Mouse (Mus musculus) neural tube, embryonic 15.5 days (tissue): ENCODE results near the gene Arhgap8. TPM values are rescaled to one million over a fixed set of nuclear protein-coding genes. Genes with fewer than 3 reads are reported as not detected.
"Not testable (repeated sequence)": the region's sequence is repeated elsewhere in the genome, so short reads cannot be mapped to it uniquely, and the experiment has no call there.

Experiments
- ATAC-seq: fragments of 200-750 bp; cut with Nextera tagmentation; 2 replicates; pipeline ENCODE4 v1.8.0; 2017; ENCODE audit warnings: mild to moderate bottlenecking, moderate TSS enrichment, moderate library complexity; ENCODE audit not compliant: low FRiP score
- H3K27ac ChIP-seq: fragments of 300-500 bp; sonication (generic); replicated peaks from 2 replicates; pipeline ENCODE4 v1.5.1; 2015; ENCODE audit warnings: mild to moderate bottlenecking, inconsistent platforms
- H3K27me3 ChIP-seq: fragments of 300-500 bp; sonication (generic); replicated peaks from 2 replicates; pipeline ENCODE4 v1.6.1; 2015; ENCODE audit warnings: inconsistent platforms
- H3K36me3 ChIP-seq: fragments of 300-500 bp; sonication (generic); 2 replicates; pipeline ENCODE4 v1.6.1; 2015; ENCODE audit warnings: inconsistent platforms
- H3K4me1 ChIP-seq: fragments of 300-500 bp; sonication (generic); 2 replicates; pipeline ENCODE4 v1.6.1; 2015; ENCODE audit warnings: inconsistent platforms
- H3K4me2 ChIP-seq: fragments of 300-500 bp; sonication (generic); 2 replicates; pipeline ENCODE4 v1.6.1; 2015; ENCODE audit warnings: inconsistent platforms, mild to moderate bottlenecking, moderate library complexity
- H3K4me3 ChIP-seq: fragments of 300-500 bp; sonication (generic); replicated peaks from 2 replicates; pipeline ENCODE4 v1.5.1; 2015; ENCODE audit warnings: mild to moderate bottlenecking, inconsistent platforms
- H3K9ac ChIP-seq: fragments of 300-500 bp; sonication (generic); replicated peaks from 2 replicates; pipeline ENCODE4 v1.6.1; 2015; ENCODE audit warnings: mild to moderate bottlenecking, inconsistent platforms
- H3K9me3 ChIP-seq: fragments of 300-500 bp; sonication (generic); replicated peaks from 2 replicates; pipeline ENCODE4 v1.6.1; 2016; ENCODE audit warnings: inconsistent platforms
- whole genome bisulfite sequencing: fragments of 180-500 bp; shearing (Covaris S2); methylation state at CpG from one replicate; pipeline ENCODE4 v1.1.7; 2015; ENCODE audit warnings: mixed read lengths; 5-methylcytosine and 5-hydroxymethylcytosine counted together
- polyA plus RNA-seq: library from polyadenylated mRNA; unstranded; fragments of >200 nt; fragmentation: Nextera tagmentation; extraction: Ambion mirVana; gene quantifications from 2 replicates; pipeline ENCODE4 v1.2.1, GENCODE M21; 2015

Gene Arhgap8
- polyA plus RNA-seq, 1 experiment from 2014 or later, result 2.0 TPM

DNA sequence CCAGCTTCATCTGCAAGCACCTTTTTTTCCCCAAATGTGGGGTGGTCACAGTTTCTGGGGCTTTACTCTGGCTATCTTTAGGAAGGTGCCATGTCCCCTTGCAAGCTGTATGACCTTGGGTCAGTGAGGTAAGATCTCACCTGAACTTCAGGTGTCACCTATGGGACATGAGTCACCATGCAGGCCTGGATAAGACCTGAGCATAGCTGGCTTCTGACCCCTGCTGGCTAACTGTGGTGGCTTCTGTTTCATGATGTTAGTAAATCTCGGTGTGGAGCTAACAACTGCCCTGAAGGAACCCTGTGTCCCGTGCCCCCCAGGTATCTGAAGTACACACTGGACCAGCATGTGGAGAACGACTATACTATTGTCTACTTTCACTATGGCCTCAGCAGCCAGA is 21.7 kb downstream of the Arhgap8 start:
- WGBS, result 77% methylated on average over 3 of the region's 3 CpGs
- Histone ChIP-seq H3K4me2 (no peak overlapping the region), H3K27ac (no peak overlapping the region), H3K36me3 (no peaks in the 10 kb centered on the region), H3K9me3 (0 out of 2 replicates have a peak, but pooled peaks cover 3% of the 10 kb centered on the region), H3K9ac (no peak overlapping the region), H3K4me3 (no peak overlapping the region), H3K4me1 (peaks cover 7% of the 10 kb centered on the region), H3K27me3 (no peaks in the 10 kb centered on the region)
- ATAC-seq, result no peak

DNA sequence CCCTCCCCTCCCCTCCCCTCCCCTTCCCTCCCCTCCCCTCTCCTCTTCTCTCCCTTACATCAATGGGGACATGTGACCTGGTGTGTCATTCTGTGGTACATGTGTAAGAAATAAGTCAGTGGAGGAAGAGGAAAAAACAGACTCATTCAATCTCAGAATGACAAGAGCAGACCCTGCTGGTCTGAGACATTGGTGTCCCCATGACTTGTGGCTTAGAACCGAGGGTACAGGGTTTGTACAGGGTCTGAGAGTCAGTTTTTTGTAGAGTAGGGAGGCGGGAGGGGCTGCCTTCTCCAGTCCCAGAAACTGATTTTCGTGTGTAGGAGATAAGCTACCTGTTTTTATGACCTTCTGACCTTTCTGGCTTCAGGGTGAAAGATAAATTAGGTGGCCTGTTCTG is 23.5 kb downstream of the Arhgap8 start:
- no peak for ATAC-seq
- 22% methylated on average over 3 of the region's 3 CpGs for WGBS

DNA sequence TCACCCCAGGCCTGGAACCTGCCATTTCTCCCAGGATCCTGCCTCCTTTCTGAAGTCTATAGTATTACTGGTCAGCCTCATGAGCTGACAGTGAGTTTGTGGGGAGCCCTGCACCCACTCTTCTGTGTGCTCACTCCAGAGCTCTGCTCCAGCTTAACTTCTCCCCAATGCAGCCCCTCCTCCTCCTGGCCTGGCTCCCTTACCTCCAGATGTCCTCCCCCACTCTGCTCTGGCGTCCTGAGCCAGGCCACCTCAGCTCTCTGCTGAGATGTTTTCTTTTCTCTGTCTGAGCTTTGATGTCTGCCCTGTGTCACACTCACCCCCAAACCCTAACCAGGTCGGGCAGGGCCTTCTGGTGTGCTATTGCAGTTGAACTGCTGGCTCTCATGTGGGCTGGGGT is 24.5 kb downstream of the Arhgap8 start:
- H3K4me2 ChIP-seq, result no peak overlapping the region
- H3K4me1 ChIP-seq, result no peaks in the 10 kb centered on the region
- H3K9ac ChIP-seq, result no peak overlapping the region
- H3K4me3 ChIP-seq, result no peak overlapping the region
- 22% methylated on average over 2 of the region's 2 CpGs for WGBS
- no peak for ATAC-seq
- no peaks in the 10 kb centered on the region for H3K27me3 ChIP-seq
- no peaks in the 10 kb centered on the region for H3K36me3 ChIP-seq
- H3K9me3 ChIP-seq, result 0 out of 2 replicates have a peak, but pooled peaks cover 3% of the 10 kb centered on the region
- no peak overlapping the region for H3K27ac ChIP-seq

More for the DNA sequence above, 23.5 kb downstream of the Arhgap8 start:
- Histone ChIP-seq H3K36me3 (no peaks in the 10 kb centered on the region), H3K9me3 (0 out of 2 replicates have a peak, but pooled peaks cover 3% of the 10 kb centered on the region), H3K9ac (no peak overlapping the region), H3K27me3 (no peaks in the 10 kb centered on the region), H3K27ac (no peak overlapping the region), H3K4me3 (no peak overlapping the region), H3K4me1 (no peaks in the 10 kb centered on the region), H3K4me2 (no peak overlapping the region)

DNA sequence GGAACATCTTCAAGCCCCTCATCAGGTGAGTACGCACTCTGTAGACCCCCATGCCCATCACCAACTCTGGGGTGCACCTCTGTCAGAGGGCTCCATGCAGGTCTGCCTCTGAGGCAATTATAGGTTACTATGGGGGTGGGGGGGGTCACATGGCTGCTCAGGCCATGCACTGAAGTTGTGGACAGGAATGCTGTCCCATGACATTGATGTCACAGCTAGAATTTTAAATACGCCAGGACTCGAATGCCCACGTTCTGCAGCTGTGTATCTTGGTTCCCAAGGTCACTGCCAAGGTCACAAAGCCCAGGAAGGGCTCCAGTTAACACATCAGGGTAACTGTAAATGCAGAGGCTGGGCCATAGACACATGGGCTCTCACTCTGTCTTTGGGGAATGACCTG is 26.0 kb downstream of the Arhgap8 start:
- Histone ChIP-seq H3K4me1 (no peaks in the 10 kb centered on the region), H3K9ac (no peak overlapping the region), H3K36me3 (no peaks in the 10 kb centered on the region), H3K27me3 (no peaks in the 10 kb centered on the region), H3K4me2 (no peak overlapping the region), H3K9me3 (no peaks in the 10 kb centered on the region), H3K27ac (no peak overlapping the region), H3K4me3 (no peak overlapping the region)
- WGBS, result 93% methylated on average over 4 of the region's 4 CpGs
- ATAC-seq, result no peak

DNA sequence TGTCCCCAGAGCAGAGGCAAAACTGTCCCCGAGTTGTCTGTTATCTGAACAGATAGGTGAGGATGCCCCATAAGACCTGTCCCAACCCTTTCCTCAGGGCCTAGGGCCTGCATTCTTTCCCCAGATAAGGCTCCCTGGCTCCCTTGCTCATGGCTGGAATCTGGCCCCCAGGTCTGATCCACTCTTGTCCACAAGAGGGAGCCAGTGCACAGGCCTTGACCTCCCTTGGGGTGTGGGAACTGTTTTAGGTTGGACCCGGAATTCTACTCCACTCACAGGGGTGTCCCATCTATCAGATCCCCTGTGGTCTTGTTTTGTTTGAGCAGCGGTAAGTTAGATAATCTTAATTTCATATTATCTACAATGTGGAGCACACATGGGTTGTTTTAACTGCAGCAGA is 35.1 kb downstream of the Arhgap8 start:
- WGBS, result 16% methylated on average over 3 of the region's 3 CpGs
- no peaks in the 10 kb centered on the region for H3K27me3 ChIP-seq
- no peaks in the 10 kb centered on the region for H3K9me3 ChIP-seq
- H3K36me3 ChIP-seq, result no peaks in the 10 kb centered on the region
- H3K4me1 ChIP-seq, result peaks cover 28% of the 10 kb centered on the region
- H3K4me2 ChIP-seq, result no peak overlapping the region
- no peak overlapping the region for H3K9ac ChIP-seq
- H3K4me3 ChIP-seq, result no peak overlapping the region
- ATAC-seq, result no peak
- no peak overlapping the region for H3K27ac ChIP-seq

DNA sequence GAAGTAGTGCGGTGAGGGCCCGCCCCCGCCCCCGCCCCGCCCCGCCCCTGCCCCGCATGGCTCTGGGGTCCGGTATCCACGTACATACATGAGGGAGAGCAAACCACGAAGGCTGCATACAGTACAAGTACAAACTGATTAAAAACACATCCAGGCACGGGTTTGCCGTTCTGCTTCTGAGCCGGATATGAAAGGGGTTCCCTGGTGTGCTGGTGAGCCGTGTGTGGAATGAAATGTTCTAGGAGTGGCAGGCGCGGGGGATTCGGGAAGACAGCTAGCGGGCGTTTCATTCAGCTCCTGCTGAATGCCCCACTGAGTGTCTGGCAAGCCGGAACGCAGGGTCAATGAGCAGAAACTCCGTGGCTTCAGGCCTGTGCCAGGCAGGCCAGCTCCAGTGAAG is 36.6 kb downstream of the Arhgap8 start:
- under 1% methylated on average over 22 of the region's 22 CpGs for WGBS
- peak overlapping the region; percentile 11 for H3K9ac ChIP-seq
- peak overlapping the region; percentile 63 for H3K4me2 ChIP-seq
- ATAC-seq, result peak; percentile 53
- peak overlapping the region; percentile 70 for H3K27ac ChIP-seq
- no peaks in the 10 kb centered on the region for H3K36me3 ChIP-seq
- H3K9me3 ChIP-seq, result no peaks in the 10 kb centered on the region
- peak overlapping the region; percentile 29 for H3K4me3 ChIP-seq
- no peaks in the 10 kb centered on the region for H3K27me3 ChIP-seq
- peaks cover 35% of the 10 kb centered on the region for H3K4me1 ChIP-seq

DNA sequence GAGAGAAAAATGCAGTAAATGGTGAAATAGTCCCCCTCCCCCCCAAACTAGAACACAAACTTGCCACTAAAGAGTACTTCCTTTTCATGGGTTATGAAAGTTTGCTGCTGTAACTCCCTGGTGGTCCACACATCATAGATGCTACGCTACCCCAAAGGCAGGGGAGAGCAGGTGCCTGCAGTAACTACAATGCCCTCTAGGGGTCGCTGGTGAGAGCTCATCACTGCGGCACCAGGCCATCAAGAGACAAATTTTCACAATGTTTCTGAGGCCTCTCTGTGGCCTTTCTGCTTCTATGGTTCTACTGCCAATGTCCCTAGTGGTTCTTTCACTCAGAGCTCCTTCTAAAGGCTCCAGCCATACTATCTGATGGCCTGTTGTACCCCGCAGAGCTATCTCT is 38.6 kb downstream of the Arhgap8 start:
- no peak for ATAC-seq
- H3K4me3 ChIP-seq, result no peak overlapping the region
- no peak overlapping the region for H3K4me2 ChIP-seq
- H3K27me3 ChIP-seq, result no peaks in the 10 kb centered on the region
- H3K27ac ChIP-seq, result no peak overlapping the region
- no peak overlapping the region for H3K9ac ChIP-seq
- peaks cover 44% of the 10 kb centered on the region for H3K4me1 ChIP-seq
- no peaks in the 10 kb centered on the region for H3K9me3 ChIP-seq
- no peaks in the 10 kb centered on the region for H3K36me3 ChIP-seq
- WGBS, result 30% methylated on average over 4 of the region's 4 CpGs

DNA sequence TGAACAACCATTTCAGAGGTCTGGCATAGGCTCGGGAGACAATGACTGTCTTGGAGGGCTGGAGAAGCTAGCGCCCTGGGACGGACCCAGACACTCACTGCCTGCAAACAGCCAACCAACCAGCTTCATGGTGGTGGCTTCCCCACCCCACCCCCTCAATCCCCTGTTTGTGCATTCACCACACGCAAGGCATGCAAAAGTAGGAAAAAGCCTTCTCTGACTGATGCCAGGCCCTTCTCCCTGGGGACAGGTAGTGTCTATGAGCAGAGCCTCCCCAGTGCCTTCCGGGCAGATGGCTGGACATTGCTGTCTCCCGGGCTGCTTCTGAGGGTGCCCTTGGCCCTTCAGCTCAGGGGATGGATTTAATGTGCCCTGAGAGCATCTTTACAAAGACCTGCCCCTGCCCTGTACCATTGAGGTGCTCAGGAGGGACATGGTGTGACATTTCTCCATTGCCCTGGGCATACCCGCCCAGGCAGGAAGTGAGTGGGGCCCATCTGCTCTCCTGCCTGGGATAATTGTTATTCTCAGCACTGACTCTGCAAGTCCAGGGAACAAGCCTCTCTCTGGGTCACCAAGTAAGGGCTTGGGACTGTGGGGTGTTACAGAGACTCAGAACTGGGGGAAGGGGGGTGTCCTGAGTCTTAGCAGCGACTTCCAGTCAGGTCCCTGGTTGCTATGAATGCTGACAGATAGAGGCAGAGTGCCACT is 43.0 kb downstream of the Arhgap8 start:
- peak; percentile 37; the same call in 1 of the 2 replicates for ATAC-seq
- Histone ChIP-seq H3K9me3 (no peaks in the 10 kb centered on the region), H3K4me2 (no peak overlapping the region), H3K4me3 (no peak overlapping the region), H3K36me3 (no peaks in the 10 kb centered on the region), H3K27me3 (no peaks in the 10 kb centered on the region), H3K9ac (no peak overlapping the region), H3K4me1 (peaks cover 25% of the 10 kb centered on the region), H3K27ac (peak overlapping the region; percentile 46)
- WGBS, result 23% methylated on average over 8 of the region's 8 CpGs

DNA sequence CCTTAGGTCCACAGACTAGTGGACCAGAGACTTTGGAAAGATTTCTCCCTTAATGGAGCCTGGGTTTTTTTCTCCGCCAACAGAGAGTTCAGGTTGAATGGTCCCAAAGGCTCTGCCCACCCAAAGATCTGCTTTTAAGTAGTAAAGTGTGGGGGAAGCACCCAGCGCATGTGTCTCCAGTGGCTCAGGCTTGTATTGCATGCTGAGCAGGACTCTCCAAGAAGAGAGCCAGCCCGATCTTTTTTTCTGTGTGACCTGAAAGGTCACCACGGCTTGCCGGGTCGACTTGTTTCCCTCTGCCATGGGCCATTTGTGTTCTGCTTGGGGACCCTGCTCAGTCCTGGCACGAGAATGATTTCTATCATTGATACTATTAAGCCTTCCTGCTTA is 43.6 kb downstream of the Arhgap8 start:
- no peak for ATAC-seq
- Histone ChIP-seq H3K27ac (peak overlapping the region; percentile 46; the same call in 1 of the 2 replicates), H3K4me1 (peaks cover 25% of the 10 kb centered on the region)

DNA sequence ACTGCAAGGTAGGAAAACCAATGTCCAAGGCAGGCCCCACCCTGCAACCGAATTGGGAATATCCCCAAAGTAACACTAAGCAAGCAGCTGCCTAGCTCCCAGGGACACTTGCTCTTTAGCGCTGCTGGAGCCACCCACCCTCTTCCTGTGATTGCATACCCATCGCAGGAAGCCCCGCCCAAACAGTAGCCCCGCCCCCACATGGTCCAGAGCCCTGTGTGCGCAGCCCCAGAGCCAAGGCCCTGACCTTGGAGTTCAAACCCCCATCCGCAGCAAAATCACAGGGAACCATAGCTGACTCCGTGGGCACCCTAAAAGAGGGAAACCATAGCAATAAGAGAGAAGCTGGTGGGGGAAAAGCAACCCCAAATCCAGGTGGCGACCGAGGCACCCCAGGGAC is 46.8 kb downstream of the Arhgap8 start:
- H3K4me2 ChIP-seq, result no peak overlapping the region
- WGBS, result 45% methylated on average over 10 of the region's 10 CpGs
- ATAC-seq, result no peak
- no peak overlapping the region for H3K9ac ChIP-seq
- no peaks in the 10 kb centered on the region for H3K9me3 ChIP-seq
- H3K4me1 ChIP-seq, result peaks cover 16% of the 10 kb centered on the region
- no peak overlapping the region for H3K4me3 ChIP-seq
- no peaks in the 10 kb centered on the region for H3K36me3 ChIP-seq
- no peak overlapping the region for H3K27ac ChIP-seq
- H3K27me3 ChIP-seq, result no peaks in the 10 kb centered on the region

More for the DNA sequence above, 43.6 kb downstream of the Arhgap8 start:
- Histone ChIP-seq H3K4me3 (no peak overlapping the region), H3K4me2 (no peak overlapping the region), H3K36me3 (no peaks in the 10 kb centered on the region), H3K27me3 (no peaks in the 10 kb centered on the region), H3K9ac (no peak overlapping the region), H3K9me3 (no peaks in the 10 kb centered on the region)
- 26% methylated on average over 7 of the region's 7 CpGs for WGBS

DNA sequence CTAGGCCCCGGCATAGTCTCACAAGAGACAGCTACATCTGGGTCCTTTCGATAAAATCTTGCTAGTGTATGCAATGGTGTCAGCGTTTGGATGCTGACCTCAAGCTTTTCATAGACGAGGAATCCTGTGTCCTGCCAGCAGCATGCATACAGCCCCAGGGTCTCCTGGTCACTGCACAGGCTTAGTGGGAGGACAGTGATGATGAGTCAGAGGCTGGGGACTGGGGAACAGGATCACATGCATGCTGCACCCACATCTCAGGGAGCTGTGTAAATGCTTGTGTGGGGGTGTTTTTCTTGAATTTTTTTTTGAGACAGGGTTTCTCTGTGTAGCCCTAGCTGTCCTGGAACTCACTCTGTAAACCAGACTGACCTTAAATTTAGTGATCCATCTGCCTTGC is 48.7 kb downstream of the Arhgap8 start:
- not testable (repeated sequence) for H3K9me3 ChIP-seq, H3K4me3 ChIP-seq, H3K4me2 ChIP-seq, ATAC-seq, H3K4me1 ChIP-seq, H3K9ac ChIP-seq, H3K36me3 ChIP-seq, H3K27me3 ChIP-seq, H3K27ac ChIP-seq
- 83% methylated on average over 4 of the region's 4 CpGs for WGBS

DNA sequence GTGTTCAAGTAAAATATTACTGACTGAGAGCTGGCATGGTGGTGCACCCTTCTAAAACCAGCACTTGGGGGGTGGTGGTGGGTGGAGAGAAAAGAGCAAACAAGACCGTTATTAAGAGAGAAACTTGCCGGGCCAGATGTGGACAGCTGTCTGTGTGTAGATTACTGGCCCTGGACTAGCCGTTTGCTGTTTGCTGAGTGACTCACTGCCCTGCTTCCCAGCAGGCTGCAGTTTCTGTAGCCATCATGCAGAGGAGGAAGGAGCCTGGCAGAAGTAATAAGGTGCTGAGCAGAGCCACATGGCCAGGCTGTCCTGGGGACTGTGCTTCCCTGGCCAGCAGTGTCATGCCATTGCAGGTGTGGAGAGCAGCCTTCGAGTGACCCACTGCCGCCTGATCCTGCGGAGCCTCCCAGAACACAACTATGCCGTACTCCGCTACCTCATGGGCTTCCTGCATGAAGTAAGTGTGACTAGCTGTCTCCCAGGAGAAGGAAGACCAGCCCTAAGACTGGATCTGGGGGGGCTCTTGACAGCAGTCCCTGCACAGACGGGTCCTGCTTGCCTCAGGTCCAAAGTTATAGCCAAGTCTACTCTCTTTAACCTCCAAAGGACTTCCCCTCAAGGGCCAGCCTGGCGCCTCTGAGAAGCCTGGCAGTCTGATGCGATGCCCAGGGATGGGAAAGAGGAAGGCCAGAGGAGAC is 49.9 kb downstream of the Arhgap8 start:
- Histone ChIP-seq H3K4me1 (peaks cover 9% of the 10 kb centered on the region), H3K4me2 (no peak overlapping the region), H3K27ac (no peak overlapping the region), H3K4me3 (no peak overlapping the region), H3K9me3 (no peaks in the 10 kb centered on the region), H3K36me3 (no peaks in the 10 kb centered on the region), H3K27me3 (no peaks in the 10 kb centered on the region), H3K9ac (no peak overlapping the region)
- WGBS, result 85% methylated on average over 11 of the region's 11 CpGs
- ATAC-seq, result no peak
